Mouse (Mus musculus) erythroblast, embryonic 14.5 days (primary cell): ENCODE measurements around the gene Fars2.

Experiments used
- GATA1 ChIP-seq: IDR thresholded peaks from 2 replicates; pipeline ENCODE4 v1.6.1; 2012; ENCODE audit warnings: low read length, inconsistent platforms, mixed read lengths
- TAL1 ChIP-seq: IDR thresholded peaks from 3 replicates; pipeline ENCODE4 v1.6.1; 2012; ENCODE audit warnings: low read length, inconsistent platforms, mixed read lengths

GRCm38 (mm10) chr13:36324624-36325023 is 207.4 kb downstream of the Fars2 start:
- TF ChIP-seq TAL1 (no peak), GATA1 (no peak)
